Mouse (Mus musculus) cerebellum, postnatal 25 days (tissue): ENCODE measurements around the gene Wdr70.

Experiments
- DNase-seq, 2 experiments: peaks; one replicate each; pipeline ENCODE4 v3.0.0; 2021; ENCODE audit warnings: mixed read lengths in 2 of 2

Gene Wdr70

GRCm38 (mm10) chr15:7925382-7925781, 173.6 kb downstream of the Wdr70 start:
- DNase-seq = peak in 1 of 2 experiments; percentile 14

- DNase-seq = no peak
Observed at GRCm38 (mm10) chr15:7923281-7923680, 175.7 kb downstream of the Wdr70 start.

- peak; percentile 75 to 82 for DNase-seq
Observed at GRCm38 (mm10) chr15:7922291-7923037, 176.5 kb downstream of the Wdr70 start.

GRCm38 (mm10) chr15:7921124-7921523, 177.9 kb downstream of the Wdr70 start:
- peak; percentile 30 to 41 for DNase-seq

GRCm38 (mm10) chr15:7906491-7907035, 192.4 kb downstream of the Wdr70 start:
- DNase-seq = no peak

- DNase-seq = no peak
Observed at GRCm38 (mm10) chr15:7899286-7899685, 199.7 kb downstream of the Wdr70 start.

GRCm38 (mm10) chr15:7891547-7892282, 207.3 kb downstream of the Wdr70 start:
- DNase-seq = peak in 1 of 2 experiments; percentile 36

GRCm38 (mm10) chr15:7890286-7890685, 208.7 kb downstream of the Wdr70 start:
- DNase-seq = no peak

- peak in 1 of 2 experiments; percentile 27 for DNase-seq
Observed at GRCm38 (mm10) chr15:7889362-7889674, 209.7 kb downstream of the Wdr70 start.

GRCm38 (mm10) chr15:7888617-7889361, 210.2 kb downstream of the Wdr70 start:
- DNase-seq = no peak

- no peak for DNase-seq
Observed at GRCm38 (mm10) chr15:7886591-7886990, 212.4 kb downstream of the Wdr70 start.

GRCm38 (mm10) chr15:7885106-7885505, 213.9 kb downstream of the Wdr70 start:
- DNase-seq = no peak

- no peak for DNase-seq
Observed at GRCm38 (mm10) chr15:7884181-7884580, 214.8 kb downstream of the Wdr70 start.

- DNase-seq = no peak
Observed at GRCm38 (mm10) chr15:7879956-7880355, 219.1 kb downstream of the Wdr70 start.

GRCm38 (mm10) chr15:7878861-7879260, 220.1 kb downstream of the Wdr70 start:
- no peak for DNase-seq

GRCm38 (mm10) chr15:7877560-7878467, 221.2 kb downstream of the Wdr70 start:
- DNase-seq = no peak

GRCm38 (mm10) chr15:7875879-7876278, 223.1 kb downstream of the Wdr70 start:
- no peak for DNase-seq

- no peak for DNase-seq
Observed at GRCm38 (mm10) chr15:7872473-7872872, 226.5 kb downstream of the Wdr70 start.

GRCm38 (mm10) chr15:7865305-7865704, 233.7 kb downstream of the Wdr70 start:
- no peak for DNase-seq

GRCm38 (mm10) chr15:7863328-7863727, 235.7 kb downstream of the Wdr70 start:
- no peak for DNase-seq

GRCm38 (mm10) chr15:7862890-7863289, 236.1 kb downstream of the Wdr70 start:
- DNase-seq = no peak

- DNase-seq = no peak
Observed at GRCm38 (mm10) chr15:7858841-7859240, 240.2 kb downstream of the Wdr70 start.
